In the genomic region with DNA sequence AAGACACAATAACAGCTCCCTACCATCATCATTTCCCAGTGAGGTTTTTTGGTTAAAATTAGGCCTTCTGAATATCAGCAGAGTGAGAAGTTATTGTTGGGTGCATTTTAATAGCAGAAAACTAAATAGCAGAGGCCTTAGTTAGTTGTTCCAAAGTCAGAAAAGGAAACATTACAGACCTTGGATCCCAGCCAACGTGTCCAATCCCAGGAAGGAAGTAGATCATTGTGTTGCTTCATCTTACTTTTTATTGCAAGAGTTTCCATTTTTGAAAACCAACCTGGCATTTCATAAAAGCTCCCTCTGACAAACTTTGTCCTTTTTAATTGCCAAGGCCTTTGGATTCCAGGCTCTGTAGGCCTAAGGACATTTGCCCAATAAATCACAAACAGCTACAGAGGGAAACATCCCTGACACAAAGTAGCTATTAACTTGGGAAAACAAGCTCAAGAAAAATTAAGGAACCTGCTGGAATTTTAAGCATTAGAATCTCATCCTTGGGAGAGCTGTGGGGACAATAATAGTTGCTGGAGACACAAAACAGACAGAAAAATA, we compare ENCODE assay signal across 10 mouse cellular contexts. TPM values are rescaled to one million over a fixed set of nuclear protein-coding genes. Genes with fewer than 3 reads are reported as not detected.
DNase-seq lines count a peak whose midpoint lies in the region; ATAC-seq lines count a peak whose summit lies in the region.
"Had no signal": no experiment of that assay in that cellular context is flagged by ENCODE, and none has a peak within 500 bp of the region (broad histone marks: within the 10 kb centered on the region; RNA-seq: fewer than 3 reads in every experiment).

No protein-coding gene starts in this region.

- intact Hi-C loops in left cerebral cortex, postnatal 36 days (cut with DNase I): no loop called here

- H3K4me3 ChIP-seq in heart, embryonic 11.5 days (ENCODE audit: low read depth, low read length): no peak overlapping the region
- no peak overlapping the region for H3K4me3 ChIP-seq in midbrain, embryonic 14.5 days (replicated peaks; ENCODE audit: low read depth, low read length)
- H3K4me3 ChIP-seq: neural tube, embryonic 12.5 days had no signal

- DNase-seq in heart, adult 11 months: peak; percentile 91
- DNase-seq in adrenal gland, adult (ENCODE audit: inconsistent age in 2 of 2, low spot score in 1 of 2): peak; percentile 86 to 96
- DNase-seq in heart, adult 9 months (ENCODE audit: low spot score in 2 of 2): peak; percentile 57 to 81
- peak; percentile 74 for DNase-seq in lung, postnatal 10 days
- DNase-seq in midbrain, embryonic 14.5 days: no peak
- DNase-seq in cerebellum, postnatal 14 days: no peak
- DNase-seq in left cerebral cortex, postnatal 36 days (ENCODE audit: low spot score in 2 of 2): no peak
- DNase-seq: B cell, adult 2 months had no signal

- WGBS in heart, embryonic 11.5 days (ENCODE audit: insufficient replicate concordance): 57% methylated on average over 1 of the region's 1 CpGs
- WGBS in midbrain, embryonic 14.5 days: 88% methylated on average over 1 of the region's 1 CpGs

- H3K4me2 ChIP-seq in heart, embryonic 11.5 days: no peak overlapping the region
- no peak overlapping the region for H3K4me2 ChIP-seq in midbrain, embryonic 14.5 days (ENCODE audit: low read length)
- H3K4me2 ChIP-seq: neural tube, embryonic 12.5 days had no signal

- H3K27ac ChIP-seq in heart, embryonic 11.5 days (ENCODE audit: low read depth, low read length): no peak overlapping the region
- H3K27ac ChIP-seq in midbrain, embryonic 14.5 days (replicated peaks; ENCODE audit: low read depth, low read length): no peak overlapping the region
- H3K27ac ChIP-seq: neural tube, embryonic 12.5 days had no signal

- no peaks in the 10 kb centered on the region for H3K4me1 ChIP-seq in heart, embryonic 11.5 days (ENCODE audit: control insufficient read depth, insufficient read depth, low read length)
- no peaks in the 10 kb centered on the region for H3K4me1 ChIP-seq in midbrain, embryonic 14.5 days (ENCODE audit: control insufficient read depth, insufficient read depth, low read length)
- H3K4me1 ChIP-seq: neural tube, embryonic 12.5 days had no signal

- no peak overlapping the region for H3K9ac ChIP-seq in heart, embryonic 11.5 days (ENCODE audit: low read depth, low read length)
- no peak overlapping the region for H3K9ac ChIP-seq in midbrain, embryonic 14.5 days (replicated peaks; ENCODE audit: low read length)
- H3K9ac ChIP-seq: neural tube, embryonic 12.5 days had no signal

- ATAC-seq in heart, embryonic 11.5 days (replicated peaks; ENCODE audit: insufficient number of reproducible peaks, low FRiP score, low TSS enrichment): no peak
- ATAC-seq in midbrain, embryonic 14.5 days (ENCODE audit: low FRiP score, low TSS enrichment): no peak

- H3K36me3 ChIP-seq in heart, embryonic 11.5 days (ENCODE audit: control insufficient read depth, insufficient read depth, low read length): no peaks in the 10 kb centered on the region
- no peaks in the 10 kb centered on the region for H3K36me3 ChIP-seq in midbrain, embryonic 14.5 days (ENCODE audit: control insufficient read depth, insufficient read depth, low read length)
- H3K36me3 ChIP-seq: neural tube, embryonic 12.5 days had no signal

- no peaks in the 10 kb centered on the region for H3K9me3 ChIP-seq in heart, embryonic 11.5 days (replicated peaks; ENCODE audit: control insufficient read depth, low read length)
- H3K9me3 ChIP-seq in midbrain, embryonic 14.5 days (ENCODE audit: control insufficient read depth, low read length): no peaks in the 10 kb centered on the region
- H3K9me3 ChIP-seq: neural tube, embryonic 12.5 days had no signal

- no peaks in the 10 kb centered on the region for H3K27me3 ChIP-seq in heart, embryonic 11.5 days (ENCODE audit: control insufficient read depth, insufficient read depth, low read length)
- H3K27me3 ChIP-seq in midbrain, embryonic 14.5 days (ENCODE audit: control insufficient read depth, insufficient read depth, low read length): no peaks in the 10 kb centered on the region
- H3K27me3 ChIP-seq: neural tube, embryonic 12.5 days had no signal

RNA-seq across cellular contexts. Expression of a gene that starts 34.9 kb away (rescaled TPM):
- 76.6 and 101 TPM in 2 replicates for polyA plus RNA-seq in heart, embryonic 11.5 days (2014; fragmentation: Nextera tagmentation; extraction: Ambion mirVana)
- 58.0 and 66.8 TPM in 2 replicates for polyA plus RNA-seq in midbrain, embryonic 14.5 days (2014; fragmentation: Nextera tagmentation; extraction: Ambion mirVana)
- 100 to 1,000 TPM; 125 to 154 TPM for total RNA-seq in left cerebral cortex, postnatal 36 days (2021)

Comparison
In these comparisons a context has a peak if more than half of its experiments do, and no peak if none do; other contexts are left out.
1. DNase-seq: peak in heart, adult 11 months (single experiment), adrenal gland, adult (2 of 2), heart, adult 9 months (2 of 2) and lung, postnatal 10 days (single experiment); none in midbrain, embryonic 14.5 days (single experiment), cerebellum, postnatal 14 days (0 of 2) and left cerebral cortex, postnatal 36 days (0 of 2).